Mouse (Mus musculus): ENCODE results near the gene Ccr3.

DNA sequence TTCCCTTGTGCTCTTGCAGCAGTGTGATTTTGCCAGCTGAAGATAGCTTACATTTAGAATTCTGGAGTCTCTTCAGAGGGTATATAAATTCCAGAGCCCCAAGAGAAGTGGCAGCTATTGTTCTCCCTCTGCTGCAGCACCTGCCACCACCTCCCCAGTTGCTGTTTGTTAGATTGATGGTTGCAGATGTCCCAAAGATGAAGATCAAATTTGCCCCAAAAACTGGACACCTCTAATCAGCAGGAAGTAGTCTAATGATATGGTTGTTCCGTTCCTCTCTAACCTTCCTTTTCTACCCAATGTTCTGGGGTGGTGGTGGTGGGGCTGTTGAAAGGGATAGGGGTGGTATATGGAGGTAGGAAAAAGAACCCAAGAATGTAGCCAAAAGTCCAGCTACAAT, 39.1 kb upstream of the Ccr3 start:
- TF ChIP-seq GATA1 (IDR thresholded peaks at IDR 0.05; ENCODE audit: low read length) (no peak), TAL1 (IDR thresholded peaks at IDR 0.05; ENCODE audit: low read length) (no peak)

Measured in erythroblast, embryonic 14.5 days (primary cell).